Mouse (Mus musculus): ENCODE data around the gene Cul3. TPM values are rescaled to one million over a fixed set of nuclear protein-coding genes. Genes with fewer than 3 reads are reported as not detected.
A peak's percentile ranks its signal among the peaks of the same experiment; 100 is the strongest.
"Not testable (repeated sequence)": the region's sequence is repeated elsewhere in the genome, so short reads cannot be mapped to it uniquely, and the experiment has no call there.

Cul3 gene
- polyA plus RNA-seq, 1 experiment from 2014 or later, result 53.7 TPM

- no peaks in the 10 kb centered on the region for H3K27me3 ChIP-seq (ENCODE audit: control insufficient read depth, insufficient read depth, low read length)
- no peak overlapping the region for H3K27ac ChIP-seq (ENCODE audit: low read depth, low read length)
- no peak overlapping the region for H3K9ac ChIP-seq (ENCODE audit: low read length)
- no peak overlapping the region for H3K4me2 ChIP-seq
- H3K4me1 ChIP-seq (ENCODE audit: control insufficient read depth, insufficient read depth, low read length), result no peaks in the 10 kb centered on the region
- no peaks in the 10 kb centered on the region for H3K9me3 ChIP-seq (ENCODE audit: control insufficient read depth, low read length)
- DNase-seq (ENCODE audit: low spot score, missing footprints), result no peak
- H3K36me3 ChIP-seq (ENCODE audit: control insufficient read depth, insufficient read depth, low read length), result no peaks in the 10 kb centered on the region
- no peak for ATAC-seq (ENCODE audit: low FRiP score)
- H3K4me3 ChIP-seq (ENCODE audit: low read depth, low read length), result no peak overlapping the region
- 88% methylated on average over 2 of the region's 2 CpGs for WGBS
Measured at GRCm38 (mm10) chr1:80362946-80363345, 22.7 kb upstream of the Cul3 start.

- no peak overlapping the region for H3K9ac ChIP-seq (ENCODE audit: low read length)
- 74% methylated on average over 2 of the region's 2 CpGs for WGBS
- ATAC-seq (ENCODE audit: low FRiP score), result no peak
Measured at GRCm38 (mm10) chr1:80362400-80362799, 22.1 kb upstream of the Cul3 start.

GRCm38 (mm10) chr1:80361771-80362170 lies 21.5 kb upstream of the Cul3 start:
- H3K4me1 ChIP-seq (ENCODE audit: control insufficient read depth, insufficient read depth, low read length); H3K27ac ChIP-seq (ENCODE audit: low read depth, low read length); H3K4me3 ChIP-seq (ENCODE audit: low read depth, low read length); H3K4me2 ChIP-seq; DNase-seq (ENCODE audit: low spot score, missing footprints); ATAC-seq (ENCODE audit: low FRiP score); H3K9ac ChIP-seq (ENCODE audit: low read length); H3K27me3 ChIP-seq (ENCODE audit: control insufficient read depth, insufficient read depth, low read length); H3K36me3 ChIP-seq (ENCODE audit: control insufficient read depth, insufficient read depth, low read length); H3K9me3 ChIP-seq (ENCODE audit: control insufficient read depth, low read length): not testable (repeated sequence)
- 89% methylated on average over 2 of the region's 2 CpGs for WGBS

More at GRCm38 (mm10) chr1:80362400-80362799, 22.1 kb upstream of the Cul3 start:
- Histone ChIP-seq H3K4me1 (ENCODE audit: control insufficient read depth, insufficient read depth, low read length) (no peaks in the 10 kb centered on the region), H3K9me3 (ENCODE audit: control insufficient read depth, low read length) (no peaks in the 10 kb centered on the region), H3K27ac (ENCODE audit: low read depth, low read length) (no peak overlapping the region), H3K4me3 (ENCODE audit: low read depth, low read length) (no peak overlapping the region), H3K36me3 (ENCODE audit: control insufficient read depth, insufficient read depth, low read length) (no peaks in the 10 kb centered on the region), H3K4me2 (no peak overlapping the region), H3K27me3 (ENCODE audit: control insufficient read depth, insufficient read depth, low read length) (no peaks in the 10 kb centered on the region)
- DNase-seq (ENCODE audit: low spot score, missing footprints), result no peak

- 74% methylated on average over 4 of the region's 4 CpGs for WGBS
- no peak for DNase-seq (ENCODE audit: low spot score, missing footprints)
- no peaks in the 10 kb centered on the region for H3K27me3 ChIP-seq (ENCODE audit: control insufficient read depth, insufficient read depth, low read length)
Measured at GRCm38 (mm10) chr1:80360038-80360608, 19.8 kb upstream of the Cul3 start.

GRCm38 (mm10) chr1:80340061-80340435 lies 232 bp downstream of the Cul3 start:
- Histone ChIP-seq H3K4me3 (ENCODE audit: low read depth, low read length) (peak overlapping the region; percentile 86), H3K36me3 (ENCODE audit: control insufficient read depth, insufficient read depth, low read length) (no peaks in the 10 kb centered on the region), H3K27ac (ENCODE audit: low read depth, low read length) (peak overlapping the region; percentile 97), H3K4me2 (peak overlapping the region; percentile 88), H3K9me3 (ENCODE audit: control insufficient read depth, low read length) (no peaks in the 10 kb centered on the region), H3K9ac (ENCODE audit: low read length) (peak overlapping the region; percentile 91), H3K27me3 (ENCODE audit: control insufficient read depth, insufficient read depth, low read length) (no peaks in the 10 kb centered on the region), H3K4me1 (ENCODE audit: control insufficient read depth, insufficient read depth, low read length) (peaks cover 2% of the 10 kb centered on the region; the same call in 1 of the 2 replicates)
- ATAC-seq (ENCODE audit: low FRiP score) (peak; percentile 35), DNase-seq (ENCODE audit: low spot score, missing footprints) (peak; percentile 95)
- under 1% methylated on average over 54 of the region's 59 CpGs for WGBS

More at GRCm38 (mm10) chr1:80360038-80360608, 19.8 kb upstream of the Cul3 start:
- no peaks in the 10 kb centered on the region for H3K36me3 ChIP-seq (ENCODE audit: control insufficient read depth, insufficient read depth, low read length)
- no peak overlapping the region for H3K4me2 ChIP-seq
- no peak overlapping the region for H3K27ac ChIP-seq (ENCODE audit: low read depth, low read length)
- no peak overlapping the region for H3K4me3 ChIP-seq (ENCODE audit: low read depth, low read length)
- no peak overlapping the region for H3K9ac ChIP-seq (ENCODE audit: low read length)
- H3K4me1 ChIP-seq (ENCODE audit: control insufficient read depth, insufficient read depth, low read length), result no peaks in the 10 kb centered on the region
- ATAC-seq (ENCODE audit: low FRiP score), result no peak
- H3K9me3 ChIP-seq (ENCODE audit: control insufficient read depth, low read length), result no peaks in the 10 kb centered on the region

GRCm38 (mm10) chr1:80339425-80340021 lies 757 bp downstream of the Cul3 start:
- Histone ChIP-seq H3K9me3 (ENCODE audit: control insufficient read depth, low read length) (no peaks in the 10 kb centered on the region), H3K27me3 (ENCODE audit: control insufficient read depth, insufficient read depth, low read length) (no peaks in the 10 kb centered on the region), H3K27ac (ENCODE audit: low read depth, low read length) (peak overlapping the region; percentile 97), H3K4me2 (peak overlapping the region; percentile 88), H3K9ac (ENCODE audit: low read length) (peak overlapping the region; percentile 91), H3K36me3 (ENCODE audit: control insufficient read depth, insufficient read depth, low read length) (no peaks in the 10 kb centered on the region), H3K4me1 (ENCODE audit: control insufficient read depth, insufficient read depth, low read length) (peaks cover 2% of the 10 kb centered on the region; the same call in 1 of the 2 replicates), H3K4me3 (ENCODE audit: low read depth, low read length) (peak overlapping the region; percentile 86)
- DNase-seq (ENCODE audit: low spot score, missing footprints) (peak; percentile 91), ATAC-seq (ENCODE audit: low FRiP score) (peak; percentile 9; the same call in 1 of the 2 replicates)
- under 1% methylated on average over 33 of the region's 33 CpGs for WGBS

- Histone ChIP-seq H3K27ac (ENCODE audit: low read depth, low read length) (no peak overlapping the region), H3K4me3 (ENCODE audit: low read depth, low read length) (peak overlapping the region; percentile 86), H3K4me2 (peak overlapping the region; percentile 88), H3K9me3 (ENCODE audit: control insufficient read depth, low read length) (no peaks in the 10 kb centered on the region), H3K36me3 (ENCODE audit: control insufficient read depth, insufficient read depth, low read length) (no peaks in the 10 kb centered on the region), H3K9ac (ENCODE audit: low read length) (peak overlapping the region; percentile 44), H3K4me1 (ENCODE audit: control insufficient read depth, insufficient read depth, low read length) (peaks cover 2% of the 10 kb centered on the region; the same call in 1 of the 2 replicates), H3K27me3 (ENCODE audit: control insufficient read depth, insufficient read depth, low read length) (no peaks in the 10 kb centered on the region)
- ATAC-seq (ENCODE audit: low FRiP score) (no peak), DNase-seq (ENCODE audit: low spot score, missing footprints) (peak; percentile 78)
- 69% methylated on average over 1 of the region's 1 CpGs for WGBS
Measured at GRCm38 (mm10) chr1:80338398-80338797, 1.9 kb downstream of the Cul3 start.

- Histone ChIP-seq H3K27ac (ENCODE audit: low read depth, low read length) (no peak overlapping the region), H3K27me3 (ENCODE audit: control insufficient read depth, insufficient read depth, low read length) (no peaks in the 10 kb centered on the region), H3K4me3 (ENCODE audit: low read depth, low read length) (no peak overlapping the region), H3K9me3 (ENCODE audit: control insufficient read depth, low read length) (no peaks in the 10 kb centered on the region), H3K9ac (ENCODE audit: low read length) (no peak overlapping the region), H3K4me1 (ENCODE audit: control insufficient read depth, insufficient read depth, low read length) (peaks cover 5% of the 10 kb centered on the region; the same call in 1 of the 2 replicates), H3K4me2 (no peak overlapping the region), H3K36me3 (ENCODE audit: control insufficient read depth, insufficient read depth, low read length) (no peaks in the 10 kb centered on the region)
- WGBS, result 92% methylated on average over 1 of the region's 1 CpGs
- no peak for DNase-seq (ENCODE audit: low spot score, missing footprints)
- ATAC-seq (ENCODE audit: low FRiP score), result no peak
Measured at GRCm38 (mm10) chr1:80335726-80336368, 4.4 kb downstream of the Cul3 start.

- no peak overlapping the region for H3K4me2 ChIP-seq
- ATAC-seq (ENCODE audit: low FRiP score), result no peak
- H3K4me1 ChIP-seq (ENCODE audit: control insufficient read depth, insufficient read depth, low read length), result peaks cover 5% of the 10 kb centered on the region; the same call in 1 of the 2 replicates
- H3K36me3 ChIP-seq (ENCODE audit: control insufficient read depth, insufficient read depth, low read length), result no peaks in the 10 kb centered on the region
- no peak overlapping the region for H3K9ac ChIP-seq (ENCODE audit: low read length)
- no peaks in the 10 kb centered on the region for H3K9me3 ChIP-seq (ENCODE audit: control insufficient read depth, low read length)
- no peak overlapping the region for H3K27ac ChIP-seq (ENCODE audit: low read depth, low read length)
- DNase-seq (ENCODE audit: low spot score, missing footprints), result no peak
- H3K27me3 ChIP-seq (ENCODE audit: control insufficient read depth, insufficient read depth, low read length), result no peaks in the 10 kb centered on the region
- 88% methylated on average over 1 of the region's 1 CpGs for WGBS
- no peak overlapping the region for H3K4me3 ChIP-seq (ENCODE audit: low read depth, low read length)
Measured at GRCm38 (mm10) chr1:80335118-80335517, 5.2 kb downstream of the Cul3 start.

Data from midbrain, embryonic 11.5 days (tissue).